Mouse (Mus musculus) forelimb bud, embryonic 11.5 days (tissue): ENCODE data around the gene Gins2.

Experiments used
- DNase-seq: peaks from one replicate; pipeline ENCODE4 v3.0.0-alpha.2; 2012; ENCODE audit warnings: low read depth, low spot score

Gene Gins2

DNA sequence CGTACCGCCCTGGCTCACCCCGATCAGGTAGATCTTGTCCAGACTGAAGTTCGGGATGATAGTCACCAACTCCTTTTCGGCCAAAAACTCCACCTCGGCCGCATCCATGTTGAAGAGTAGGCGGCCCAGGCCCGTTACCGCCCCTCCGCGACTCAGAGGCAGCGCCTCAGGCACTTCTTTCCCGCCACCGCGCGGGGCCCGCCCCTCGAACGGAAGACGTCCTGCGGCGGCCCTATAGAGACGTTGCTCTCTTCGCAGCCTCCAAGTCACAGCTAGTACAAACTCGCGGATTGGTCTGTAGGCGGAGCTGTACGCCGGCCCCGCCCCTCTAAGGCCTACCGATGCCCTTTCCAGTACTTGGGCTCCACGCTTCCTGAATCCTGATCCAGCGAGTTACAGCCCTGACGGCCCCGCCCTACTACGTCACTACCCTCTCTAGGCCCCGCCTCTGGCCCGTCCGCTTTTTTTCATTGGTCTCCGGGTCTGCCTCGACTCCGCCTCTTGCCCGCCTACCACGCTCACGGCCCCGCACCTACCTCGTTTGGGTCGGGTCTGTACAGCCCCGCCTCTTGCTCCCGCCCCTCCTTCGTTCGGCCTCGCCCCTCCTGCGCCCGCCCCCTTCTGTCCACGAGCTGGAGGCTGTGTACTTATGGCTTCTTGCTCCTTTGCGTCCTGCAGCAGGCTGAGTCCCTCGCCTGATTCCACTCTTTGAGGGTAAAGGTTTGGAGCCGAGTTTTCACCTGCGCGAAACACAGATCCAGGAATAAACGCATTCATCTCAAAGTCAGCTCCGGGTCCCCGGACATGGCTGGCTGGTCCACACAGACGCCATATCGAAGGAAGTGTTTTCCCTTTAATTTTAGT is at the start of gene Gins2:
Gene Gins2, minus strand, starts transcription at position 397 of the 864 bp plus-strand sequence.
- peak; percentile 99 for DNase-seq

DNA sequence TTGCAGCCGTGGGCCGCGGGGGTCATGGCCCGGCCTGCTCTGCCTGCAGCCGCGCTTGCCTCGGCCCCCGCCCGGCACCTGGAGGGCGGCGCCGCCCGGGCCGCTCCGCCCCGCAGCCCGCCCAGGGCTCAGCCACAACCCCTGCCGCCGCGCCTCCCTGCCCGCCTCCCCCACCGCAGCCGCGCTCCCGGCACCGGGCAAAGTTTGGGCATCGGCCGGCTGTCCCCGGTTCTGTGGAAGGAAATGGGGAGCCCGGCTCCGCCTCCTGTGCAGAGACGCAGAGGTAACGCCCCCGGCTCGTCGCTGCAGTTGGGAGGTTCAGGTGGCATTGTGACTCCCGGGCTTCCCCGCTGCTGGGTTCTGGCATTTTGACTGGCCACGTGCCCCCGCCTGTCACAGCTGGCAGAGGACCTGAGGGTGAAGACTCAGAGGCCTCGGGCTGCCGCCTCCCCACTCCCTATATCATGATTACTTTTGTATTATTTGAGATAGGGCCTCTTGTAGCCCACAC is 45.3 kb upstream of the Gins2 start:
- DNase-seq: no peak

DNA sequence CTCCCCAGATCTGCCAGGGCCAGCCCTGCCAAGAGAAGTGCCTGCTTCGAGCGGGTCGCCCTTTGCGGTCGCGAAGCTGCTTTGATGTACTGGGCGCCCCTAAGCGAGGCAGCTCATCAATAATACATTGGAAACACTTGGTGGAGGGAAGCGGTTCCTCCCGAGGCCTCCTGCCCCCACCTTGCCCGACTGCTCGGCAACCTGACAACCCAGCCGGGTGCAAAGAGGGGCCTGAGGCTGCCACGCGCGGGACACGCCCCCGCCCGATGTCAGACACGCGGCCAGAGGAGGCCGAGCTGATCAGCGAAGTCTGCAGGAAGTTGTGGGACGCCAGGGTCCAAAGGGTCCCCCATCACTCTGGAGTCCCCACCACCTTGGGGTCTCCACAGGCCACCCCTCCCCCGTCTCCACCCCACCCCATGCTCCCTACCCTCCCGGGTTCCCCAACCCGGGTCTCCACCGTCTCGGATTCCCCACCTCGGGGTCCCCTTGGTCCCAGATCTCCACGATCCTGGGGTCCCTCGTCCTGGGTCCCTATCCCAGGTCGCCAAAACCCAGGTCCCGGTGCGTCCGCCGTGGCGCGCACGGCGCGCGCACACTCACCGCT is 44.7 kb upstream of the Gins2 start:
- DNase-seq: no peak

DNA sequence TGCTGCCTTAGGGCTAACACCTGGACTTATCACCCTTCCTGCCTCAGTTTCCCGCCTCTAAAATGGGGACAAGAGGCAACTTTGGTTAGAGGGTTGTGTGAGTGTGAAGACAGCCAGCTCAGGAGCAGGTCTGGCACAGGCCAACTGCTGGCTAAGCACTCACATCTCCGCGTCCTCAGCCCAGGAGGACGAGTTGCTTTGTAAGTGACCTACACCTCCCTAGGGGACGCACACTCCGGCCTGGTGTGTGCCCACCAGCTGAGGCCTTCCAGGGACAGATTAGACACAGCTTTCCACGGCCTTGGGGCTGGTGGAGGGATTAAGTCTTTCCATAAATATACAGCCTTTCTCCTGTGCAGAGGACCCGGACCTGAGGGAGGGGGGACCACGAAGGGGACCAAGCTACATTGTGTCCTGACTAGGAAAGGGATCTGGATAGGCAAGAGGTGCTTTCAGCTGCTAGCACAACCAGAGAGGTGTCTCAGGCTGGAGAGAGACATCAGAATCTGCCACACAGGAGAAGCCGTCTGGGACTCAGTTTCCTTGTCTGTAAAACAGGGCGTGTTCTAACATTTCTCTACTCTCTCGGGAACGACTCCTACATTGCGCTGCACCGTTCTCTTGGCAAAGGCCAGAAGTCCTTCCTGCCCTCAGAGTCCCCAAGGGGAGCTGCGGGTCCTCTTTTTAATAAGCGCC is 44.0 kb upstream of the Gins2 start:
- DNase-seq: no peak

DNA sequence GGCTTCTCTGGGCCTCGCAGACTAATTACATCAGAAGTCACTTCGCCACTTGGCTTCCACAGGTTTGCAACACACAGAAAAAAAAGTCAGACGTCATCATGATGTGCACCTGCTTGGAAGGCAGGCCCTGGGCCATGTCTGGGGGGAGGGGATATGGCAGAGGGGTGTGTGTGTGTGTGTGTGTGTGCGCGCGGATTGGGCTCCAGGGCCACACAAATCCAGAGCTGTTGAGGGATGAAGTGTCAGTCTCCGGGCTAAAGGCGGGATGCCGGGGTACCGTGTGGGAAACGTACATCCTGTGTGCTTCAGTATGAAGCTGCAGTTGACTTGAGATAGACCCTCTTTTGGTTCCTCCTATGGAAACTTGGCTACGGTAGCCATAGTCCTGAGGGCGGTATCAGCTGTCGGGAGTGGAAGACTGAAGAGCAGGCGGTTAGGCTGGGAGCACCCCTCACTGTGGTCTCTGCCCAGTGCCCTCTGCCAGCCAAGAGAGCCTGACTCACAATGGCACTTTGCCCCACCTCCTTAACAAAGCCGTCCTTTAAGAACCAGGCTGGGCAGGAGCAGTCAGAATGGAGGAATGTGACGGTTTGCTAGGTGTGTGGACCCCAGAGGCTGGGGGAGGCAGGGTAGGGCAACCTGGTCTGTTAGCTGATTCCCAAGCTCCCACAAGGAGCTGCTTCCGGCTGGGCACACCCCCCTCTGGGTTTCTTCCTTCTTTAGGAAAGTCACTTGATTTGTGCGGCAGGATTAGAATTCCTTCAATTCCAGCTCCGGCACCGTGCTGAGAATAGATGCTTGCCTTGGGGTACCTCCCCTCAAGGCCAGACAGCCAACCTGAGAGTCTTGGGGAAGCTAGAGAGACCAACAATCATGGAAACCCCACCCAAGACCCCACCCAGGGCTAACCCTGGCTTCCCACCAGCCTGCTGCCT is 42.6 kb upstream of the Gins2 start:
- no peak for DNase-seq

DNA sequence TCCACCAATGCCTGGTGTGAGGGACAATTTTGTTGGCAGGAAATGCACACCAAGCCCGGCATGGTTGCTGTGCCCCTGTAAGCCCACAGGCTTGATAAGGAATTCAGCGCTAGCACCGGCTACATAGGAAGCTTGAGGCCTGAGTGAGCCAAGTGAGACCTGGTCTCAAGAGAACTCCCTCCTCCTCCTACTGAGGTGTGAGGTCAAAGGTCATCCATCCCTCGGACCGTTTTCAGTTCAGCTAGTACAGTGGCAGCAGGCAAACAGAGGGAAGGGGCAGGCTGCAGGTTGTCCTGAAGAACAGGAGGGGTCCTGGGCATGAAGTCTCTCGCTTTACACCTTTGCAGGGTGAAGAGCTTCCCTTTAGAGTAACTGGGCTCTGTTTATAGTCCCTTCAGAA is 41.7 kb upstream of the Gins2 start:
- DNase-seq: no peak

DNA sequence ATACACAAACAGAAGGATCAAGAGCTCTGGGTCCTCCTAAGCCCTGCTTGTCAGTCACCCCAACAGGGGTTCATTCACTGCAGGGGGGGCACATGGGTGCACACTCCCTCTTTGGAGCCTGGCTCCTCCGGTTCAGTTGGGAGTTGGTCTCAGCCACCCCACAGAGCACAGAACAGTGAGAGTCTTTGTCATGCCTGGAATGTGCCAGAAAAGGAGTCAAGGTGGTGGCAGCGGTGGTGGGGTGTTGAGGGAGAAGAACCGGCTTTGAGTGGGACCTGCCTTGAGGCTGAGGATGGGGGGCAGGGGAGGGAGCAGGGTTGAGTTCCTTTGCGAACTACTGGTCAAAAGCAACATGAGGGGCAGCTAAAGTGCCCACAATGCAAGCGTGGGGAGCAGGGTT is 40.9 kb upstream of the Gins2 start:
- DNase-seq: no peak

DNA sequence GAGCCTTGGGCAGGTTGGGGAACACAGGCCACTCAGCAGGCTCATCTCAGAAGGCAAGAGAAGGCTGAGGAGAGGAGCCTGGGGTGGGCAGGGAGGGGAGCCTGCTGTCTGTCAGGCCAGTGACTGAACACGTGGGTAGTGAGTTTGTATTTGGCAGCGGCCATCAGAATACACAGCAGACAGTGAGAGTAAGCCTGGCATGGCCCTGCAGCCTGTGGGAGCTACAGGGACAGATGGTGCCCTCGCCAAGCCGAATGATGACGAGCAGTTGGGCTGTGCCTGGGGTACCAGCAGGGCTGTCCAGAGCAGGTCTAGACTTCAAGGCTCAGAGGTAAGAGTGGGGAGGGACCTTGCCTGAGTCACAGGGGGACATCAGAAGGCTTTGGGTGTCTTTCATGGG is 38.2 kb upstream of the Gins2 start:
- DNase-seq: no peak

DNA sequence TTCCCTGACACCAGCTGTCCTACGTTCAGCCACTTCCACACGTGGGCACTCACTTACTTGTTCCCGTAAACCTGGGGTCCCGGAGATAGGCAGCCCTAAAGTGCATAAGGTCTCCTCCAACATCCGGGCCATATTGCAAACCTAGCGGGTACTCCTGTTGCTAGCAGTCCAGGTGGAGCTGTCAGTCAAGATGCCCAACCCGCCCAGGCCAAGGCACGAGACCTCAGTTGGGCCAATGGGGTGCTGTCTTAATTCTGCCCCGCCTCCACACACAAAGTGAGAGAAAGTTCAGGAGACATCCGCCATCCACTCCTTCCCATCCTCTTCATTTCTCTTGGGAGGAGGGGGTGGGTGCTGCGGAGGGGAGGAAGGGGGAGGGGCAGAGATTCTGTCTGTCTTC is 37.4 kb upstream of the Gins2 start:
- DNase-seq: no peak

DNA sequence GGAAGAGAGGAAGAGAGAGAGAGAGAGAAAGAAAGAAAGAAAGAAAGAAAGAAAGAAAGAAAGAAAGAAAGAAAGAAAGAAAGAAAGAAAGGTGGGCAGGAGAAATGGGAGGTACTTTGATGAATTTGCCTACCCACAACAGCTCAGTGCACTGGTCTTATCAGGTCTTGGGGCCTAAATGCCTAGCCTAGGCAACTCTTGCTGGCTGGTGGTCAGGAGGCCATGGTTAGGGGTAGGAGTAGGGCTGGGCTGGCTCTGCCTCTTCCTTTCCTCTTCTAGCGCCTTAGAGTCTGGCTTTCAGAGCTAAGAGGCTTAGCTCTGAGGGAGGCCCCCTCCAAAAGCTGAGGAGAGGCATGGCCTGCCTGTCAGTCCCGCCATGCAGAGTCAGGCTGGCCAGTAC is 34.5 kb upstream of the Gins2 start:
- DNase-seq: no peak

DNA sequence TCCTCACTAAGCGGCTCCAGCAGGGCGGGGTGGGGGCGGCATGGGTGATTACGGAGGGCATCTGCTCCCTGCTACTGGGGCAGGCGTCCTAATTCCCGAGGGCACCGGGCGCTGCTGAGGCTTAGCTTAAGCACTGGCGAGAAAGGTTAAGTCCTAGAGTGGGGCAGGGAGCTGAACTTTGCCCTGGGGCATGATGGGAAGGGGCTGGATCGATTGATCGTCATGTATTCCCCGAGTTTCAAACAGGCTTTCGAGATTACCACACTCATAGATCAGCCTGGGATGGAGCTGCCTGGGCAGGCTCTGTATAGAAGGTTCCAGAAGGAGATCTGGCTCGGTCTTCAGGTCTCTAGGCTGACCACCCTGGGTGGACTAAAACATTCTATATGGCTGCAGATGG is 33.1 kb upstream of the Gins2 start:
- DNase-seq: no peak

DNA sequence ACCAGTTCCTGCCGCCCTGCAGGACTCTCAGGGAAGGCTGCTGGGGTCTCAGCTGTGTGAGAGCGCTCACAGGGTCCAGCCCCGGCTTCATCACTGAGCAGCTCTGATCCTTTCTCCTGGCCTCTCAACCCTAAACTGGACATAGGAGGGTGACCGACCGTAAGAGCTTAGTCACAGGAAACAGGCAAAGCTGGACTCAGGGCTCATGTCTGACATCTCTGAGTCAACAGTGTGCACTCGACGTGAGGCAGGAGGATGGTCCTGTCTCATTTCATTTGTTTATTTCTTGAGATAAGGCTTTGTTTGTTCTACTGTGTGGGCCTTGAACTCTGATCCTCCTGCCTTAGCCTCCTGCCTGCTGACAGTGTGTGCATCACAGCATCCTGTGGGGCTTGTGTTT is 31.3 kb upstream of the Gins2 start:
- DNase-seq: no peak

DNA sequence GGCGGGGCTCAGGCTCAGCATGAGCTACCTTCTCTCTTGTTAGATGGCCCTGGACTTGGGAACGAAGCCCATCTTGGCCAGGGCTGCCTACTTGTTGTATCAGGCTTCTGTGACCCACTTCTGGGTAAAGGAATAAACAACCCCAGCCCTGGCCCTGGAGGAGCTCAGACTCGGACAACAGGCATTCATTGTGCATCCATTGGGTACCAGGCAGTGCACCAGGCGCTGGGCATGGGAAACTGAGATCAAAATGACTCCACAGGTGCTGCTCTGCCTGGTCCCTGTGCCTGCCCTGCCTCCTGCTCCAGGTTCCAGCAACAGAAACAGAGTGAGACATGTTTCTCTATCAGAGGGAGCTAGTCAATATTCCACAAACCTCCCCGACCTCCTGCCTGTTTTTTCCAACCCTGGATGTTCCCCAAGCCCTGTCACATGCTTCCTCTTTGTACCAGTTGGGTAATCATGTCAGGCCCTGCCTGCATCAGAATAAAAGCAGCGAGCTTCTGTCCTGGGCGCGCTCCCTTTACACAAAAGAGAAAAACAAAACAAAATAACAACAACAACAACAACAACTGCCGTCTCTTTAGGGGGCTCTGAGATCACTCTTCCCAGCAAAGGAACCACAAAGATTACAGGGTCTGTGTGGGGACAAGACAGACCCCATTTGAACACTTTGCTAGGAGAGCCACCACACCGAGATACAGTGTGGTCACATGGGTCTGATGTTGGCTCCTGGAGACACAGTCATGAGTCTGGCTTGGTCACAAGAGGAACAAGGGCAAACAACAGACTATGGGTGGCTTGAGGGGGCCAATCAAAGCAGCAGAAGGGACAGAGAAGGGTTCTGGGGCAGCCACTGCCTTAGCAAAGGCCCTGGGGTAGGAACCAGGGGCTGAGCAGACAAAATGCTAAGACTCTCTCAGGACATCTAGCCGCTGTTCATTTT is 30.4 kb upstream of the Gins2 start:
- DNase-seq: no peak

DNA sequence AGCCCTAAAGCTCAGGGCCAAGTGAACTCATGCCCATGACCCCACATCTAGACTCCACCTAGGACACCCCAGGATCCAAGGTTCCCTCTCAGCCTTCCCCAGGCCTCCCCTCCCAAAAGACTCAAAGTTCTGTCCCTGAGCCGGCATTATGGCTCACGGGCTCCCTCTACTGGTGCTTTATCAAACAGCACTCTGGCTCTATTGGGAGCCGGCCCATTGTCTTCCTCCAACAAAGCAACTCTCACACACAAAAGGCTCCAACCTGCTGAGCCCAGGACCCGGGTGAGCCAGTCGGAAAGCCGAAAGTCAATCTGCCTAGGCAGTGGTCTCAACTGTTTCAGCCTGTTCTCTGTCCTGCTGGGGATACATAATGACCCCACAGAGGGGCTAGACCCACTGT is 29.0 kb upstream of the Gins2 start:
- peak; percentile 77 for DNase-seq

DNA sequence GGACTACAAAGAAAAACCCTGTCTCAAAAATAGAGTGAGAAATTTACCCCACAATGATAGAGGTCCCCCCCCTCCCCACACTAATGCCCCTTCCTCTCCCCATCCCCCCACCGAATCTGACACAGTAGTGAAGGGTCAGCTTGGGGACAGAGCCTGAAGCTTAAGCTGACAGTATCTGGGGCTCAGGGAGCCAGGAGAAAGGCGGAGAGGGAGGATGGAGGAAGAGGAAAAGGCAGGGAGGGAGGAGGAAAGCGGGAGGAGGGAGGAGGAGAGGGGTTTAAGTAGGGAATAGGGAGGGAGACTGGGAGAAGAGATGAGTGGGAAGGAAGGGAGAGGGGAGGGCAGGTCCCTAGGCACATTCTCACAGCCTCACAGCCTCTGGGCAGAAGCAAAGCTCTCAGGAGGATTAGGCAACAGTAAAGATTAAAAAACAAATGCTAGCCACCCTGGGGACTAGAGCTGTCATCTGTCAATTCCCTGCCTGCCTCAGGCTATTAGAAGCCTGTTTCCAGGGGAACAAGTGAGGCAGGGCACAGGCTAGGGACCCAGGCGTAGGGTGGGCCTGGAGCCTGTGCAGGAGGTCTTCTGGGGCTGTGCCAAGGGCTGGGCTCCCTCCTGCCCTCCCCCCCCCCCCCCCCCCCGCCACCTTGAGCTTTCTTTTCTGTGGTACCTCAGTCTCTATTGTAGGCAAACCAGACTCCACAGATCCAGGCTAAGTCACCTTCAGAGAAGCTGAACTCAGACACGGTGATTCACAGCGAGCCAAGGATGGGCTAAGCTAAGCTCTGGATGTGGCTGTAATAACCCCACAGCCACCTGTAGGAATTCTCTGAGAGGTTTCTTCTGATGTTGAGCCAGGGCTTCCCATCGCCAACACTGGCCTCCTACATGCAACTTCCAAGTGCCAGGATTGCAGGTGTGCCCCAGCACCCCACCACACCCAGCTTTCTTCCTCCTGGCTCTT is 27.8 kb upstream of the Gins2 start:
- DNase-seq: no peak

DNA sequence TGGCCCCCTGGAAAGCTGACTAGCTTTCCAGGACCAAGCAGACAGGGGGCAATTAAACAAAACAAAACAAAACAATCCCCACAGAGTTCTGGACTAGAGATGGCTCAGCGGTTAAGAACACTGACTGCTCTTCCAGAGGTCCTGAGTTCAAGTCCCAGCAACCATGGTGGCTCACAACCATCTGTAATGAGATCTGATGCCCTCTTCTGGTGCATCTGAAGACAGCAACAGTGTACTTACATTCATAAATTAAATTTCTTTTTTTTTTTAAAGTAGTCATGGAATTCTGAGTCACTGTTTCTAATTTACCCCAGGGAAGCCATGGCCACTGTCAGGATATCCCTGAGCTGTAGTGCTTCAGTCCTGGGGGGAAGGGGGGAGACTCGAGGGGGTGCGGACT is 25.4 kb upstream of the Gins2 start:
- DNase-seq: no peak

DNA sequence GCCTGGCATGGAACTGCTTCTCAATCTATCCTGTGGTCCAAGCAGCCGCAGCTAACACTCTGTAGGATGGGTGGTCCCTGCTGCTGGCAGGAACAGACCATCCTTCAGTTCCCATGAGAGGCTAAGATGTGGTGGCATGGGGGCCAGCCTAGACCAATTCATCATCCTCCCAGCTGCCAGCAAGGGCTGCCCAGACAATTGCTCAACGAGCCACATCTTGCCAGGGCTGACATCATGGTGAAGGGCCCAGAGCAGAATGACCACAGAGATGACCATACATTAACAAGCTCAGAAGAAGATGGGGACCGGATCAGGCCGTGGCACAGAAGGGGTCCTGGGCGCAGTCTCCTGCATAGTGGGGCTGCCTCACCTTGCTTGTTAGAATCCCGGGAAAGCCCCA is 21.7 kb upstream of the Gins2 start:
- no peak for DNase-seq

DNA sequence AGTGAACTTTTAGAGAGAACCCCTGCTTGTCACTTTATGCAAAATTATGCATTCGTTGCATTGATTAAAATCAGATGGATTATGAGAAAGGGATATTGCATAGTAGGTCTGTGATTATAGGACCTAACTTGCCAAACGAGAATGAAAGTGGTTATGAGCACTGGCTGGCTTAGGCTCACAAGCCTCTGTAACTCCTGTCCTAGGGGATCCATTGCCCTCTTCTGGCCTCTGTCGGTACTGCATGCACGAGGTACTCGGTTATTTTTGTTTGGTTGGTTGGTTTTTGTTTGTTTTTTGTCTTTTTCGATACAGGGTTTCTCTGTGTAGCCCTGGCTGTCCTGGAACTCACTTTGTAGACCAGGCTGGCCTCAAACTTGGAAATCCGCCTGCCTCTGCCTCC is 18.8 kb upstream of the Gins2 start:
- DNase-seq: peak; percentile 65

DNA sequence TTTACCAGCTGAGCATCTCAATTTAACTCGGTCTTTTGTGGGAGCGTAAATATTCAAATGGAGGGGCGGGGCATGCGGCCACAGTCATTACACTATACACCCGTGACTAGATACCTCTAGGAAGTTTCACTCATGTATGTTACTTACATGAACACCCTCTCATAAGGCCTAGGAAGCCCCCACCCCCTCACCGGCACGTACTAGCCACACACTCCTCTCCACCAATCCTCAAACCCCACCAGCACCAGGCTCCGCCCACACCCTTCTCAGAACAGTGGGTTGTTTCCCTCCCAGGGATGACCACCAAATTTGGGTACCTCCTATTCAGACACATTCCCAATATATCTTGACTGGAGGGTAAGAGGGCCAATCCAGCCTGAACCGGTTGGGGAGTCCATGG is 18.4 kb upstream of the Gins2 start:
- no peak for DNase-seq
